Mouse (Mus musculus) testis, postnatal 14 days (tissue): Measurements from ENCODE around the gene Slc1a6.
A peak's percentile ranks its signal among the peaks of the same experiment; 100 is the strongest.
"Not testable (repeated sequence)": the region's sequence is repeated elsewhere in the genome, so short reads cannot be mapped to it uniquely, and the experiment has no call there.

Experiments
- DNase-seq: peaks from one replicate; pipeline ENCODE4 v3.0.0; 2021; ENCODE audit warnings: low spot score

Slc1a6 gene

GRCm38 (mm10) chr10:78779981-78780651 lies at the start of gene Slc1a6:
Slc1a6 (plus strand) TSS chr10:78780496.
- no peak for DNase-seq

GRCm38 (mm10) chr10:78739821-78740220 lies 40.5 kb upstream of the Slc1a6 start:
- DNase-seq = no peak

- DNase-seq = no peak
Observed at GRCm38 (mm10) chr10:78743721-78744120, 36.6 kb upstream of the Slc1a6 start.

- DNase-seq = peak; percentile 16
Observed at GRCm38 (mm10) chr10:78745453-78746232, 34.7 kb upstream of the Slc1a6 start.

GRCm38 (mm10) chr10:78747035-78747721 lies 33.1 kb upstream of the Slc1a6 start:
- DNase-seq = peak; percentile 20

- DNase-seq = no peak
Observed at GRCm38 (mm10) chr10:78748161-78748560, 32.1 kb upstream of the Slc1a6 start.

GRCm38 (mm10) chr10:78748946-78749345 lies 31.4 kb upstream of the Slc1a6 start:
- no peak for DNase-seq

GRCm38 (mm10) chr10:78752452-78753191 lies 27.7 kb upstream of the Slc1a6 start, which contains the start of gene Ccdc105:
Ccdc105 (minus strand) TSS chr10:78753065.
- peak; percentile 51 for DNase-seq

GRCm38 (mm10) chr10:78756021-78756420 lies 24.3 kb upstream of the Slc1a6 start:
- DNase-seq = peak; percentile 37

GRCm38 (mm10) chr10:78765570-78765969 lies 14.7 kb upstream of the Slc1a6 start:
- DNase-seq = no peak

GRCm38 (mm10) chr10:78775830-78776229 lies 4.5 kb upstream of the Slc1a6 start:
- no peak for DNase-seq

- DNase-seq = no peak
Observed at GRCm38 (mm10) chr10:78779527-78779926, 769 bp upstream of the Slc1a6 start.

GRCm38 (mm10) chr10:78787566-78788087 lies 7.3 kb downstream of the Slc1a6 start:
- peak; percentile 82 for DNase-seq

GRCm38 (mm10) chr10:78790561-78790960 lies 10.3 kb downstream of the Slc1a6 start:
- DNase-seq = no peak

GRCm38 (mm10) chr10:78801449-78801848 lies 21.2 kb downstream of the Slc1a6 start:
- no peak for DNase-seq

- no peak for DNase-seq
Observed at GRCm38 (mm10) chr10:78812358-78813060, 32.2 kb downstream of the Slc1a6 start.

GRCm38 (mm10) chr10:78840456-78840855 lies 60.2 kb downstream of the Slc1a6 start:
- not testable (repeated sequence) for DNase-seq

- no peak for DNase-seq
Observed at GRCm38 (mm10) chr10:78852066-78852465, 71.8 kb downstream of the Slc1a6 start, which contains the start of gene Olfr1356. Olfr1356 (minus strand) TSS chr10:78852166.
